Mouse (Mus musculus) left cerebral cortex, postnatal 25 days (tissue): ENCODE results near the gene Fam234b. TPM values are rescaled to one million over a fixed set of nuclear protein-coding genes. Genes with fewer than 3 reads are reported as not detected.

Experiments used
- DNase-seq, 2 experiments: peaks; one replicate each; pipeline ENCODE4 v3.0.0; 2022; ENCODE audit warnings: low spot score in 2 of 2, mixed read lengths in 1 of 2
- intact Hi-C: fragments of 180-260 bp; cut with DNase I; formaldehyde crosslinking; loops from one replicate; pipeline ENCODE4 v1.15.1; 2025
- total RNA-seq, 2 experiments: library from RNA; stranded (reverse); gene quantifications; 2 replicates each; pipeline ENCODE4 v1.2.3; 2021

Gene Fam234b
- 100 to 1,000 TPM; 143 to 147 TPM for total RNA-seq

- DNase-seq, result peak; percentile 89 to 90
- intact Hi-C loops, result no loop called here
Measured at GRCm38 (mm10) chr6:135197921-135198532, at the start of gene Fam234b, which contains the start of gene Hebp1. Gene Fam234b, plus strand, starts transcription at chr6:135197977. Gene Hebp1, minus strand, starts transcription at chr6:135198022.

GRCm38 (mm10) chr6:135148506-135148905, 49.3 kb upstream of the Fam234b start:
- no peak for DNase-seq
- intact Hi-C loops, result loop anchor here (5.0 kb wide), 1 partner anchor 94 kb away; no protein-coding TSS in a partner anchor

GRCm38 (mm10) chr6:135149175-135149574, 48.6 kb upstream of the Fam234b start:
- intact Hi-C loops, result loop anchor here (5.0 kb wide), 1 partner anchor 93 kb away; no protein-coding TSS in a partner anchor
- DNase-seq, result no peak

- intact Hi-C loops, result loop anchor here (2.0 to 5.0 kb wide), 2 partner anchors 93 to 227 kb away; no protein-coding TSS in a partner anchor
- DNase-seq, result no peak
Measured at GRCm38 (mm10) chr6:135149722-135150121, 48.1 kb upstream of the Fam234b start.

- intact Hi-C loops, result loop anchor here (2.0 kb wide), 1 partner anchor 226 kb away; no protein-coding TSS in a partner anchor
- no peak for DNase-seq
Measured at GRCm38 (mm10) chr6:135150311-135150710, 47.5 kb upstream of the Fam234b start.

GRCm38 (mm10) chr6:135153719-135154118, 44.1 kb upstream of the Fam234b start:
- intact Hi-C loops, result no loop called here
- peak in 1 of 2 experiments; percentile 74 for DNase-seq

GRCm38 (mm10) chr6:135156597-135156996, 41.2 kb upstream of the Fam234b start:
- intact Hi-C loops, result no loop called here

GRCm38 (mm10) chr6:135157496-135157895, 40.3 kb upstream of the Fam234b start:
- intact Hi-C loops, result no loop called here
- DNase-seq, result no peak

More at GRCm38 (mm10) chr6:135156597-135156996, 41.2 kb upstream of the Fam234b start:
- no peak for DNase-seq

- DNase-seq, result no peak
- intact Hi-C loops, result no loop called here
Measured at GRCm38 (mm10) chr6:135158509-135158908, 39.3 kb upstream of the Fam234b start.

- intact Hi-C loops, result no loop called here
- DNase-seq, result no peak
Measured at GRCm38 (mm10) chr6:135161356-135161755, 36.4 kb upstream of the Fam234b start.

- intact Hi-C loops, result no loop called here
- DNase-seq, result no peak
Measured at GRCm38 (mm10) chr6:135162311-135162710, 35.5 kb upstream of the Fam234b start.

- no peak for DNase-seq
- intact Hi-C loops, result no loop called here
Measured at GRCm38 (mm10) chr6:135162861-135163260, 34.9 kb upstream of the Fam234b start.

- intact Hi-C loops, result no loop called here
- no peak for DNase-seq
Measured at GRCm38 (mm10) chr6:135165191-135165590, 32.6 kb upstream of the Fam234b start.

GRCm38 (mm10) chr6:135165706-135166105, 32.1 kb upstream of the Fam234b start:
- DNase-seq, result no peak
- intact Hi-C loops, result no loop called here

GRCm38 (mm10) chr6:135166262-135166661, 31.5 kb upstream of the Fam234b start:
- no peak for DNase-seq
- intact Hi-C loops, result no loop called here

GRCm38 (mm10) chr6:135166712-135167111, 31.1 kb upstream of the Fam234b start:
- intact Hi-C loops, result no loop called here
- no peak for DNase-seq

GRCm38 (mm10) chr6:135167380-135168311, 30.1 kb upstream of the Fam234b start:
- intact Hi-C loops, result no loop called here
- DNase-seq, result peak; percentile 75 to 80

GRCm38 (mm10) chr6:135168471-135168870, 29.3 kb upstream of the Fam234b start:
- intact Hi-C loops, result no loop called here
- DNase-seq, result no peak

- no peak for DNase-seq
- intact Hi-C loops, result no loop called here
Measured at GRCm38 (mm10) chr6:135169246-135169645, 28.5 kb upstream of the Fam234b start.

- intact Hi-C loops, result no loop called here
- no peak for DNase-seq
Measured at GRCm38 (mm10) chr6:135171736-135172135, 26.0 kb upstream of the Fam234b start.
